Mouse (Mus musculus) monocyte, adult 2 months (primary cell): ENCODE results near the gene Rbm28.

Experiments
- DNase-seq, 2 experiments: peaks; one replicate each; pipeline ENCODE4 v3.0.0; 2022; ENCODE audit warnings: low spot score in 2 of 2, low read depth in 1 of 2

Rbm28 gene

GRCm38 (mm10) chr6:29145456-29146307 is 19.1 kb downstream of the Rbm28 start:
- DNase-seq = no peak

GRCm38 (mm10) chr6:29144971-29145370 is 19.8 kb downstream of the Rbm28 start:
- DNase-seq = no peak

GRCm38 (mm10) chr6:29143608-29144007 is 21.2 kb downstream of the Rbm28 start:
- no peak for DNase-seq

DNA sequence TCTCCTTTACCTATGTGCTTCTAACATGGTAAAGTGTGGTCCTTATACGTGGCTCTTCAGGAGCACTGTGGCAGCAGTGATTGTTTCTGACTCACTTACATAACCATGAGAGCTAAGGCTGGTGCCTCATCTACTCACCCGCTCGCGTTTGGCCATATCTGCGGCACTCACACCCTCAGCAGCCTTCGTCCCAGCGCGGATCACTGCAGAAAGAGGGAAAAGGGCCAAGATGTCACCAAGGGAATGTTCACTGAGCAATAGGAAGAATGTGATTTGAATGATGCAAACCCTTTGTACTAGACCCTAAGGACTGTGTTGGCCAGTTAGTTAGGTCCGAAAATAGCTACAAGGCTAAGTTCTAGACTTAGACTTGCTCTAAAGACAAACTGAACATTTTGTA is 27.4 kb downstream of the Rbm28 start:
- DNase-seq = no peak

GRCm38 (mm10) chr6:29133100-29133499 is 31.7 kb downstream of the Rbm28 start:
- DNase-seq = no peak

- no peak for DNase-seq
Measured at GRCm38 (mm10) chr6:29126878-29127426, 37.9 kb downstream of the Rbm28 start.

GRCm38 (mm10) chr6:29119990-29120389 is 44.8 kb downstream of the Rbm28 start:
- DNase-seq = no peak

GRCm38 (mm10) chr6:29118963-29119362 is 45.8 kb downstream of the Rbm28 start:
- no peak for DNase-seq

DNA sequence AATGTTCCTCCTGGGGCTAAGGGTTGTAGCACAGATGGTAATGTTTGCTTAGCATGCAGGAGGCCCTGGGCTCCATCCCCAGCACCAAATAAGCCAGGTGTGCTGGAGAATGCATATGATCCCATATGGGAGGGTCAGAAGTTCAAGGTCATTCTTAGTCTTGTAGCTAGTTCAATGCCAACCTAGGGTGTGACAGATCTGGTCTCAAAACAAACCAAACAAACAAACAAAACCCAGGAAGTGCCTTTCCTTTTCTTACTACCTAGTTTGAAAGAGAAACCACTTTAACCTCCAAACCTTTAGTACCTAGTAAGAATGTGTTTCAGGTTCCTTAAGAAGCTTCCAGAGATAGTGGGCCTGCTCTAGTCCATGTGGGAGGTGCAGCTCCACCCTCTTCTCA is 46.6 kb downstream of the Rbm28 start:
- DNase-seq = no peak

- DNase-seq = no peak
Measured at GRCm38 (mm10) chr6:29117417-29118104, 47.2 kb downstream of the Rbm28 start.

- no peak for DNase-seq
Measured at GRCm38 (mm10) chr6:29115756-29116155, 49.0 kb downstream of the Rbm28 start.

- no peak for DNase-seq
Measured at GRCm38 (mm10) chr6:29111501-29111900, 53.3 kb downstream of the Rbm28 start.

GRCm38 (mm10) chr6:29108376-29108775 is 56.4 kb downstream of the Rbm28 start:
- DNase-seq = no peak

GRCm38 (mm10) chr6:29101248-29101864 is 63.5 kb downstream of the Rbm28 start:
- no peak for DNase-seq

DNA sequence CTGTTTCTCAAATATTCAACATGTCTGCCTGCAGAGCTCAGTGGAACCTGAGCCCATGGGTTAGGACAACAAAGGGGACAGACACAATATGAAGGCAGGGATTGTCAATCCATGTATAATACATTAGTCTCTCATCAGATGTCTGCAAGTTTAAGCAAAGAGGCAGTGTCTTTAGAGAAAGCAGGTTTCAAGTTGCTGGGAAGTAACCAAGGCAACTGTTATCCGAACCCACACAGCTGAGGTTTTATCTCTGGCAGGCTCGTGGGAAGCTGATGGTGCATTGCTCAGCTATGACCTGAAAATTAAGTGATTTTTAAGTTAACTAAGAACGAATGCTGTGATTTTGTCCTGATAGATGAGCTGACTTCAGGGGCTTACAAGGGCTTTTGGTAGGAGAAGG is 64.4 kb downstream of the Rbm28 start:
- DNase-seq = no peak

GRCm38 (mm10) chr6:29099536-29100170 is 65.2 kb downstream of the Rbm28 start:
- DNase-seq = no peak

DNA sequence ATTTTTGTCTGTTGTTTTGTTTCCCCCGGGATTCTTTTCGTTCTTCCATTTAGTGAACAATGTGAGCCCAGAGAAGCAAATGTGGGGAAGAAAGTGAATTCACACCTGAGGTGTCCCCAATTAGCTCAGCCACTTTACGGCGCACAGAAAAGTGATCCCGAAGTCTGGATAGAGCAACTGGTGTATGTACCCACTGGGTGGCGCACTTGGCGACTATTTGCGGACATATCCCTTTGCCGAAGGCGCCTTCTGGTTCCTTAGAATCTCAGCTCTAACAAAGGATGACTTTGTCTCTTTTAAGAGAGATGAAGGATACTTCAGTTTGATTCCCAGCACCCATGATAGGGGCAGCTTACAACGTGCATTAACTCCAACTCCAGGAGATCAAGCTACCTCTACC is 71.9 kb downstream of the Rbm28 start:
- DNase-seq = no peak

DNA sequence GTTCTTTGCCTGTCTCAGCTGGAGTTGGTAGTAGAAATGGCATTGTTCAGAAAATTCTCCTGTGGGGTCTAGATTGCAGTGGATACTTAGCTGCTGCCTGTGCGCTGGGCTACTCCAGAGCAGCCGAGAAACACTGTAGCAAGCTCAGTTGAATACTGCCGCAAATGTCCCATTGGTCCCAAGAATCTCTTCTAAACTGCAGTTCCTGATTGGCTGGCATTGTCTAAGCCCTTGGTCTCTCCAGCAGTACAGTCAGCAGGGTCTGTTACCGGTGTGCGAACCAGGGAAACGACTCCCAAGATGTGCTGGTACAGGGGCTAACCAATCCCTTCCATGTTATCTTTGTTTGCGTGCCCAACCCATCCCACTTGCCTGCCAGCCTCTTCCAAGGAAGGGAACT is 72.6 kb downstream of the Rbm28 start:
- DNase-seq = no peak

DNA sequence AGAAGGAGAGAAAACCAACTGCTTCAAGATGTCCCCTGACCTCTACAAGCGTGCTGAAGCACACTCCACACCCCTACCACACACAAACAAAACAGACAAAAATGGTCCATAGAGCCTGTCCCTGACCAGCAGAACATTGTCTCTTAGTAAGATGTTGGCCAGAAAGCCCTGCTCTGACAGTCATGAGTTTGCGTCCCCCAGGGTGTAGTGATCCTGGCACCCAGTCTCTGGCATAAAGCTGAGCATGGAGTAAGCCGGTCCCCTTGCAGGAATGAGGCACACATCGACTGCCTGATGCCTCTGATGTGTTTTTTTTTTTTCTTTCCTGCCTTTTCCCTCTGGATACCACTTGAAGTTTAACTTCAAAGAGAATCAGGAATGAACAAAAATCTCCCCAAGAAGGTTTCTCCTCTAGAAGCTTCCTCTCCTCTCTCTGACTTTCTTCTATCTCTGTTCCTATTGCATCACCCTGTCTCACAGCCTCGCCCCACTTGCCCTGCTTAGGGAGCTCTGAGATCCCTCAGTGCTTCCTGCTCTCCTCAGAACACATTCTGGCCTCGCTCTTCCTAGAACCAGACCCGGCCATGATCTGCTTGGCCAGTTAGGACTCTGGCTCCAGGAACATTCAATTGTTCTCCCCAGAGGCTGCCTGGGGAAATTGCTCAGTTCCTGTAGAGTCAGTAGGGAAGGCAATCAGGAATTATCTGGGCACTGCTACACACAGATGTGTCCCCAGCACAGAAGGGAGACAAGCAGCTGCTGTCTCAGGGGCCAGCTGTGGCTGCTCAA is 76.7 kb downstream of the Rbm28 start:
- DNase-seq = no peak

DNA sequence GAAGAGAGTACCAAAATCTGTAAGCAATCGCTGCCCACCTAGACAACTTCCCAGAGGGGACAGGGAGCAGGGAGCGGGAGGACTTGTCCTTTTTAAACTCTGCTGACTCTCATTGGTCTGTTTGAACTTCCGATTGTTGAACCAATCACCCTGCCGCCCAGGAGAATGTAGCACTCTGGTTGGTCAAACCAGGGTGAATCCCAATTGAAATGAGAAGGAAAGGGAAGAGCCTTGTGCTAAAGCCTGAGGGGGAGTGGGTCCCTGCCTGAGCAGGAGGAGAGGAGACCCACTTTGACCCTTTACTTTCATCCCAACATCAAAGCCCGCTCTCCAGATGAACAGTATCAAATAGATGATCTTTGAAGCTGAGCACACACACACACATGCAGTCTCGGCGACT is 80.4 kb downstream of the Rbm28 start:
- DNase-seq = no peak
